Mouse (Mus musculus) c-Kit-positive CD71-negative TER-119-negative erythroid progenitor cells, embryonic 14.5 days (primary cell): ENCODE data around the gene Usp9x.

Source experiments
- DNase-seq: peaks from one replicate; pipeline ENCODE4 v3.0.0-alpha.2; 2013; ENCODE audit warnings: low read depth

The Usp9x gene

DNA sequence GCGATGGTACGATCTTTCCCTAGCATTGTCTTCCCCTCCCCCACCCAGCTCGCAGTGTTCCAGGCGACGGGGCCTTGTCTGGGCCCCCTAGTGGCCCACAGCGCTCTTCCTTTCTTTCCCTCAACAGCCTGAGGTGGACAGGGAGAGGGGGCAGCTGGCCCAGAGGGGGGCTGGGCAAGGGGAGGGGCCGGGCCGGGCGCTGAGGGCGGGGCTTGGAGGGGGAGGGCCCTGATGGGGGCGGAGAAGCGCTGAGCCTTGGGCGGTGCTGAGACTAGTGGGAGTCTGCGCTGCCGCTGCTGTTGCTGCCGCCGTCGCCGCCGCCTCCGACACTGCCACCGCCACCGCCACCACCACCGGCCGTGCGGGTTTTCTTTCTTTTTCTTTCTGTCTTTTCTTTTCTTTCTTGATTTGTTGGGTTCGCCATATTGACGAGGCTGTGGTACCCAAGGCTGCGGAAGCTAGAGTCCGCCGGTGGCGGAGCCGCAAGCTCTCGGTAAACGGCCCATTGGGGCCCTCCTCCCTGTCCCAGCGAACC, at the start of gene Usp9x:
Usp9x (plus strand) TSS at position 258 of the 535 bp plus-strand sequence.
- DNase-seq = peak; percentile 72

DNA sequence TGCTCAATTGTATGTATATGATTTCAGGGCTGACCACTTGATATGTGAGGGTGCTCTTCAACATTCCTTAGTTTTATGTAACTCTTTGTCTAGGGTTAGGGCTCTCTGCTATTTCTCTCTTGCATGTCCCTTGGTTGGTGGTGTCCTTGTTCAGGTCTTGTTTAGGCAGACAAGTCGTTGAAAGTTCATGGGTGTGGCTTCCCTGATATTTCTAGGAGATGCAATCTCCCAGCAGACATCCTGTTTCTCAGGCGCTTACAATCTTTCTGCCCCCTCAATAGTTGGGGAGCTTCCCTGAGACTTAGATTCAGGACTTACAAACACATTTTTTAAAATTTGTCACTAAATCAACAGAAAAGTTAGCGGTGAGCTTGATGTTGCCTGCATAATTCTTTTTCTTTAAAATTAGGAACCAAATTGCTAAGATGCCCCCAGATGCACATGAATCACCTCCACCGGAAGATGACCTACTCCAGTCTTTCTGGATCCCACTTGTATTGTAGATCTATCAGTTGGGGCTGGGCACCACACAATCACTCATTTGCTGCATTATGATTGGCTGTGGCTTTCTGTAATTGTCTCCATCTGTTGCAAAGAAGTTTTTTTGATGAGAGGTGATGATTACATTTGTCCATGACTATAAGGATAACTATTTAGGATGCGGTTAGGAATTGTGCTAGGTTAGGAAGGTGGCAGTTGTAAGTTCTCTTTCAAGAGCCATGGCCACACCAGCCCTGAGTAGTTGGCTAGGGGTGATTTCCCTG, 48.6 kb upstream of the Usp9x start:
- DNase-seq = no peak

DNA sequence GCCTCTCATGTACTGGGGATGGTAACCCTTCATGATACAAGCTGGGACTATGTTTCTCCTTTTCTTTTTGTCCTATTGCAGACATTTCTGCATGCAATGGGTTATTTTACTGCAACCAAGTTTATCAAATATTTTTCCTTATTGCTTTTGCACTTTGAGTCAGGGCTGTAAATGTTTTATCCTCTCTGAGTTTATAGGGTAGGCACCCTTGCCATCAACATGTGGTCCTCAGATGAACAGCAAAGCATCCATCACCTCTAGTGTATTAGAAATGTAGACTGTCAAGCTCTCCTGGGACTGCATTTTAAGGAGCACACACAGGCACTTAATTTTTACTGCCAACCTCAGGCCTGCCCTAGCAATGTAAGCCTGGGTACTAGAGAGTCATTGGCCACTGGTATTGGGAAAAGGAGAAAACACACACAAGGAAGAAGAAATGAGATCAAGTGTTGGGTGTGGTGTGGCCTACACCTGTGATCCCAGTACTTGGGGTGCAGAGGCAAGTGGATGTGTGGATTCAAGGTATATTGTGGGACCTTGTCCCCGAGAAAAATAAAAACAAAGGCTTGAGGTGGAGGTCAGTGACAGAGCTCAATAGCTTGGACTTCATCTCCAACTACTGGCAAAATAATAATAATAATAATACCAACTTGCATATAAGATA, 46.6 kb upstream of the Usp9x start:
- DNase-seq = no peak

DNA sequence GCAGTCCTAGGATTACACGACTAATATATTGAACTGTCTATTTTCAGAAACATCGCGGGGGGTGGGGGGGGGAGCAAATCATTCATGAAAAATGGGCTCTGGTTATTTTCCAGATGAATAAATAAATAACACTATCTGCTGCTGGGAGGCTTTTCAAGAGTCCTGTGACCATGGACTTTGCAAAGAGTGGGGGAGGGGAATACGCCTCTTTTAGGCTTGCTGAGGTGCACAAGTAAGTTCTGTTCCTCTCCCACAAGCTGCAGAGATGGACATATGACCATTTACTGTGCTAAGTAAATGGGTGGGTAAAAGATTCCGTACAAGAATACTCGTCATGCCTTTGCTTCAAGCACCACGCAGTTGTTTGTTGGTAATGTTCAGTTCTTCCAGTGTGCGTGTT, 46.0 kb upstream of the Usp9x start:
- no peak for DNase-seq

DNA sequence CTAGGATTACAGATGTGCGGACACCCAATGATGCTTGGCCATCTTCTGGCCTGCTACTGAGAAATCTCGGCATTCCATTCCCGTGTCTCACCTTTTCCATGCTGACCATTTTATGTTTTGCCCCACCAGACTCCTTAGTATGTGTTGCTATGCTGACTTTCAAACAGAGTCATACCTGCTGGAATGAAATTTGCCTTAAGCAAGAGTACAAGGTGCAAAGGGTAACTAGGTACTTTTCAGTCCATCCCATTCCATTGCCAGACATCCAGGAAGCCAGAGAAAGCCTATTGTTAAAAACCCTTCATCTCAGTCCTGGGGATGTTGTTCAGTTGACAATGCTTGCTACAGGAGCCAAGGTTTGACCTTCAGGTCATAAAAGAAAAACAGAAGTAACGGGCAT, 43.1 kb upstream of the Usp9x start:
- no peak for DNase-seq

DNA sequence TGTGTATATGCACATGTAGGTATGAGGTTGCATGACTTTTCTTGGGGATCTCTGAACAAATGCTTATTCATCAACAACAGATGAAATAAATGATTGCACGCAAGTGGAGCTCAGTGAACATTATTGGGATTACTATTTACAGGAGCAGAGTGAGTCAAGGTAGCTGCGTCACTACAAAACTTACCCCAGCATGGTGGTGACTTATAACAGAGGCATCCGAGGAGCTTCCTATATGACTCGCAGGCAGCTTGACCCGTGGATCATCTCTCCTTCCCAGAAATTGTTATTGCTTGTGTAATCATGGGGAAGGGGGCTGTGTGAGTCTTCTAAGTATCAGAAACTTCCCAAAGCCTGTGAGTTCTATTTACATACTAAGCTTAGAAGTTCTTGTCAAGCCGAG, 41.3 kb upstream of the Usp9x start:
- no peak for DNase-seq

DNA sequence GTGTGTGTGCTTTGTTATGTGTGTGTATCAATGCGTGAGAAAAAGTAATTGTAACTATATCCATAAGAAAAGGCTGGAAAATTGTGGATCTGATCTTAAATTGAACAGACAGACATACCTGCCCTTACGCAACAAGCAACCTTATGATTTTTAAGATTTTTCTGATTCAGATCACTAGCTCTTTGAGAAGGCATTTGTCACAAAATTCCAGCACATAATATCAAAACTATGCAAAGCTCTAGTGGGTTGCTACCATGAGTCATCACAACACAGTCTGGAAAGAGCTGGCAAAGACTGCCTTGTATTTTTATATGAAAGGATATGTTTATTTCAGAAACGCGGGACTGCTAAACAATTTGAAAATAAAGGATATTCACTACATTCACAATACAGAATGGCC, 34.2 kb upstream of the Usp9x start:
- DNase-seq = no peak

DNA sequence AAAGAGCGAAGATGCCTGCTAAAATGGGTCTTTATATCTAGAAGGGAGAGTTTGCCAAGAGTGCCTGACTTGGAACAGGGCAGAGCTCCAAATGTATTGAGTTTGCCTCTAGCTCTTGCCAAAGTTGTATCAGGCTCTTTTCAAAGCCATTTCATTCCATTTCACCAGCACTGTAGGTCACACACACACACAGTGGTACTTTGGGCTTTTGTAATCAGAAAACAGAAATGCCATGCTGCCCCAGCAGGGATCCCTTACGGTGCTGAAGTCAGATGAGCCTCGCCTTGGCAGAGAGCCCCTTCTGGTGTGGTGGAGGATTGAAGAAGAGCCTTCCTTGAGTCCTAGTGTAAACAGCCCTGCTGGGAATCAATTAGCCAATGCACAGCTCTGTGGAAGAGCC, 32.1 kb upstream of the Usp9x start:
- DNase-seq = no peak

DNA sequence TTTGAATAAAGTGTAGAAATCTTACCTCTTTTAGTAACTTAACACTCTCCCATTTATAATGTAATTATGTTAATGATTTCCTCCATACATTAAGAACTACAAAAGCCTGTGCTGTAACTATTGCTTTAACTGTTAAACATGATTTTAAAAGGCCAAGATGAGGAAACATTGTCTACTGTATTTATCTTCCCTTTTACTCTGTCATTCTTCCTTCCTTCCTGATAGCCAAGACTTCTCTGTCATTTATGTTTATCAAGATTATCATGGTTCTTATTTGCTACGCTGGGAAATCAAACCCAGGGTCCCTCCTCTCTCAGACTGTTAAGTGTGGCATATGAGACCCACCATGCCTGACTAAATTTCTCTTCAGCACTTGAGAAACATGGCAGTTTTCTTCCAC, 30.9 kb upstream of the Usp9x start:
- no peak for DNase-seq

DNA sequence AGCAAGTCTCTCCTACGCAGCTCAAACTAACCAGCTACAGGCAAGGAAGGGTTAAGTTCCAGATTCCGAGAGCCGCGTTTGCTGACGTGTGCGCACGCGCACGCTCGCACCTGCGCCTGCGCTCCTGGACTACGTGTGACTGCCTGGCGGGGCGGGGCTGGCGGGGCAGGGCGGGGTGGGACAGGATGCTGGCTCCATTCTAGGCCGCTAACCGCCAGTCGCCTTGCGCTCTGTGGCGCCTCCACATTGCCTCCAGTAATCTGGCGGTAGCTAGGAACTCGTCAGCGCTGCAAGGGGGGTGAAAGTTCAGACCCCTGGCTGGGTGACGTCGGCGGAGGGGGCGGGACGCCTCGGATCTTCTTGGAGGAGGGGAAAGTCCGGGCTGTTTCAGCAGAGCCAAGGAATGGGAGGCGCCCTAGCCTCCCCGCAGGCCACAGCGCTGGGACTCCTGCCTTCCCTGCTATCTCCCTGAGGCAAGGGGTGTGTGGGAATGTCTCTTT, 29.6 kb upstream of the Usp9x start:
- DNase-seq = peak; percentile 81

DNA sequence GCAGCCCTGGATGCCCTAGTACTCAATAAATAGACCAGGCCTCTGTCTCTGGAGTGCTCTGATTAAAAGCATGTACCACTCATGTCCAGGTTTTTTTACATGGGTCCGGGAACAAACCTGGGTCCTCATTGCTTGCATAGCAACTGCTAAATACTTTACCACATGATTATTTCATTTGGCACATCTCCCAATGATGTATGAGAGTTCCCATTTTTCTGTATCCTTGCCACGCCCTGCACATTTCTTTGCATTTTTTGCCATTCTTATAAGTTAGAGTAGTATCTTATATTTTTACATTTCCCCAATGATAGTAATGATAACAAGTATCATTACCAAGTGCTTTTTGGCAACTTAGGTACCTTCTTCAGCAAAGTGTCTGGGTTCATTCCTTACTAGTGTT, 27.5 kb upstream of the Usp9x start:
- no peak for DNase-seq

DNA sequence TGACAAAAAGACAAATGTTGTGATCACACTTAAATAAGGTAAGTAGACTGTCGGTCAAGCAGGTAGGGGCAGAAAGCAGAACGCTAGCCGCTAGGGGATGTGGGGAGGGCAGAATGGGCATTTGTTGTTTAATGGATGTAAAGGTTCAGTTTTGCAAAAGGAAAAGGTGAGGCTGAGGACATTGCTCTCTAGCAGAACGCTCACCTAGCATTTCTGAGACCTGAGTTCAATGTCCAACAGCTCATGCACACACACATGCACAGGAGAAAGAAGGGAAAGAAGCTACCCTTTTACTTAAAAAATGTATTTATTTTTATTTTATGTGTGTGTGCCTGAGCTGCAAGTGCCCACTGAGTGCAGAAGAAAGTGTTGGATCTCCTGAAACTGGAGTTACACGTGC, 26.6 kb upstream of the Usp9x start:
- no peak for DNase-seq

DNA sequence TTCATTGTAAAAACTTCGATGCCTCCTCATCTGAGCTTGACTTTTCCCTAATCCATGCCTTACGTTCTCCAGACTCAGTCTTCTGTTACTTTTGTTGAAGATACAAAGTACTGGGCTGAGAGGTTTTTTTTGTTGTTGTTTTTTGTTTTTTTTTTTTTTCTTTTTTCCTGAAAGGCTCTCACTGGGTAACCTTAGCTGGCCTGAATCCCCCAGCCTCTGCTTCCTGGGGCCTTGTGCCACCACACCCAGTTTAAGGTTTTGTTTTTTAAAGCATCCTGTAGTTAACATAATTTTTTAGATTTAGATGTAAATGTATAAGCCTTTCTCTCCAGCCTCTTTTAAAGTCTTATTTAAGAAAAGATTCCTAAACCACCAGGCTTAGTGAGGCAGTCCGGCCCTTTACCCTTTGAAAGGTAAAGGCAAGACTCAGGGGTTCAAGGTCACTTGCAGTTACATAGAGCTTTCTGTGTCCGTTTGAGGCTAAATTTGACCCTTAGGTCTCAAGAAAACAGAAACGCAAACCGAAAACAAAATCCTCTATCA, 24.3 kb upstream of the Usp9x start:
- no peak for DNase-seq

DNA sequence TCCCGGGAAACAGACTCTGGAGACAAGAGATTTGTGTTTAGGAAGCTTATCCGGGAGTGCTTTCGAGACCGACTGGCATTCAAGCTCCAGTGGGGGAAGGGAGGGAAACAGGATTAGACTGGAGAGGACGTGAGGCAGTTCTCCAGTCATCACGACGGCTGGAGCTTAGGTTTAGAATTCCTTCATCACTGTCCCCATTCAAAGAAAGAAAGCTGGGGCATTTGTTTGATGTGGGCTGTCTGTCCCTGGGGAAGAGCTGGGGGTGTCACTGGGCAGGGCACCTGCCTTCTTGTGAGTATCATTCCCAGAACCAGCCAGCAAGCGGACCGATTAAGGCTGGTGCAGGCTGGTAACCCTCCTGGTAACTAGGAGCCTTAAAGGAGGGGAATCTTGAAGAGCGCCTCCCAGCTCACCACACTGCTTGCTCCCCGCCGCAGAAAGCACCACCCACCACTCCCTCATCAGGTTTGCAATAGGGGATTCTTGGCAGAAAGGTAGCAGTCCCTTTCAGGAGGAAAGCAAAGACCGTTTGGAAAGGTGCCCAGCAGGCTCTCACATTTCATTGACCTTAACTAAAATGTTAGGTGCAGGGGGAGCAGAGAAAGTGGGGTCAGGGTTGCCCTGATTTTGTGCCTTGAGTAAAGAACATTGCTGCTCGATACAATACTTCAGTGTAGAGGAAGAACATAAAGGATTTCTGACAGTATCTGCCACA, 23.5 kb upstream of the Usp9x start:
- DNase-seq = no peak

DNA sequence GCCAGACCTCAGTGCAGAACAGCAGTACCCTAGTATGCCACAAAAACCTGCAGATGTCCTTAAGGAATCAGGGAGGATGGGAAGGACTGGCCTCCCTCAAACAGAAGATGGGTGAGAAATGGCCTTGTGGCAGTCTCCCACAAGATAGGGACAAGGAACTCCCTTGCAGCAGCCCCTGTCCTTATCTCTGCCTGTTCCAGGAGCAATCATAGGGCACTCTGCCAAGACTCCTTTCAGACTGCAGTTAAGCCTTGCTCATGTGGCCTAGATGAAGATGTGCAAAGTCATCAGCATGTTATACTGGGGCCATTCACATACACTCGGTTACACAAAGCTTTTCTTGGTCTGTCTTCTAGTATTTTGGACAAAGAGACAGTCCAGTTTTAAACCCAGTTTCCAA, 16.7 kb upstream of the Usp9x start:
- DNase-seq = no peak

DNA sequence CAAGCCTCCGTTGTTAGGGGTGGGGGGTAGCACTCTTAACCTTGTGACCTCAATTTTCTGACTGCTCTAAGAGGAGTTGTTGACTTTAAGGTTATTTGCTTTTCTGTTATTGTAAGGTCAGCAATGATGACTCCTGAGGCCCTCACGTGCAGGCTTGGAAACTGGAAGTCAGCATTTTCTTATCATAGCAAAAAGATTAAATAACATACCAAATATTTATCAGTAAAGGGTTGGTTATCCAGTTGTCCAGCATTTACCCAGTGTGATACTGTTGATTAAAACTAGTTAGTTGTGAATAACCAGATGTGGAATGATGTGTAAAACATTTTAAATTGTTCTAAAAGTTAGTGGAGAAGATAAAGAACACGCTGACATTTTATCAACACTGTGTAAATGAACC, 9.3 kb upstream of the Usp9x start:
- no peak for DNase-seq

DNA sequence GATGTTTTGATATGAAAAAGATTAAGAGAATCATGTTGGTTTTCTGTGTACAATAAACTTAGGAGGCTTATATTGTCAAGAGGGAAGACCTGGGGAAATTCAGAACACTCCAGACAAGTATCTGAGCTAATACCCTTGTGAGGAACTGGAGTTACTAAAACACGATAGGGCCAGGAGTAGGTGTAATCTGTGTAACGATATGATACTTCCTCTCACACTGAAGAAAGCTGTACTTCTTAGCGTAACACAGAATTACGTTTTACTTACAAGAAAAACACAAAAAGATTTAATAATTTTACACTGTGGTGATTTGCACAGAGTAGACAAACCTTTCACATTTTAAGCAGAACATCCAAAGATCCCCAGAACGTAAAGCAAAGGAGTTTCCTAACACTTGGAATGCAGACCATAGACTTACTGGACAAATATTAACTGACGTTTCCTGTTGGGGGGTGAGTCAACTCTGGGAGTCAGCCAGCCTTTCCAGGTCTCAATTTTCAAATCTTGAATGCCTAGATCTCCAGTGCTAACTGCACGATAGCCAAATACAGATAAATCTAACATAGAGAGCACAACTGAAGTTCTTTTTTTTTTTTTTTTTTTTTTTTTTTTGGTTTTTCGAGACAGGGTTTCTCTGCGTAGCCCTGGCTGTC, 6.9 kb upstream of the Usp9x start:
- no peak for DNase-seq

DNA sequence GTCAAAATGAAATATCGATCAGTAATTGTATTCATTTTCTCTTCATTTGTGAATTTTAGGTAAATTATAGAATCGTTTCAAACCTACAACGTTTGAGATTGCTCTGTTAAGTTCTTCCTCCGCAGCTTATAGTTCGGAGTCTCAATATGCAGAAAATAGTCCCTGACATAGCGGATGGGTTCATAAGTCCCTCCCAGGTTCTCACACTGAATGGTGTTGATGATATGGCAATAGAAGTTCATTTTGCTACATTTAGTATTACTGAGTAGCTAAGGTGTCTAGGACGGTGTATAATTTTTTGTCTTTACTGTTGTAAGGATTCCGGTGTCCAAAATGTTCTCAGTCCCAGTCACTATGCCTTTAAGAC, 1.1 kb upstream of the Usp9x start:
- no peak for DNase-seq

DNA sequence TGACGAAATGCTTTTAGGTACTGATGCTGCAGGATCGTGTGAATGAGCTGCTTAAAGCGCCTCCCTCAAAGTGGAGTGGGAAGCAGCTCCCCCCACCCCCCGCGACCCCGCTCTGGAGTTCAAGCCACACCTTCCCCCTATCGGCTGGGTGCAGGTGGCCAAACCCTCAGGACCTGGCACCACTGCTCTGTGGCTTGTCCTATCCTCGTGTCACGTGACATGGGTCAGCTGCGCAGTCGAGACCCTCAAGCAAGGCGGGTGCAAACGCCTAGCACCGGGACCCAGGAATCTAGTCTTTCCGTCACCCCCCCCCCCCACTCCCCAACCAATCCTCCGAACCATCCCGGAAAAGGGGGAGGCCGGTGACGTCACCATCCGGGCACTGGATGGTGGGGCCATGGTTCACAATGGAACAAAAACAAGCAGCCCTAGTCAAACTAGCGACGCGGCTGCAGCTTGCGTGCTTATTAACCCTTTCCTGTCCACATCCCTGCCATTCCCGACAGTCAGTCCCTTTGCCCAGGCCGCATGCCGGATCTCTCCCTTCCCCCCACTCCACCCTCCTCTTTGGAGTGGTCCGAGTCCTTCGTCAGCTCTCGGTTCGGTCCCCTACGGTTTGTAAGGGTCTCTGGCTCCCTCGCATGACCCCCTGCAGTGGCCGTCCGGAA, 591 bp upstream of the Usp9x start:
- peak; percentile 60 for DNase-seq

DNA sequence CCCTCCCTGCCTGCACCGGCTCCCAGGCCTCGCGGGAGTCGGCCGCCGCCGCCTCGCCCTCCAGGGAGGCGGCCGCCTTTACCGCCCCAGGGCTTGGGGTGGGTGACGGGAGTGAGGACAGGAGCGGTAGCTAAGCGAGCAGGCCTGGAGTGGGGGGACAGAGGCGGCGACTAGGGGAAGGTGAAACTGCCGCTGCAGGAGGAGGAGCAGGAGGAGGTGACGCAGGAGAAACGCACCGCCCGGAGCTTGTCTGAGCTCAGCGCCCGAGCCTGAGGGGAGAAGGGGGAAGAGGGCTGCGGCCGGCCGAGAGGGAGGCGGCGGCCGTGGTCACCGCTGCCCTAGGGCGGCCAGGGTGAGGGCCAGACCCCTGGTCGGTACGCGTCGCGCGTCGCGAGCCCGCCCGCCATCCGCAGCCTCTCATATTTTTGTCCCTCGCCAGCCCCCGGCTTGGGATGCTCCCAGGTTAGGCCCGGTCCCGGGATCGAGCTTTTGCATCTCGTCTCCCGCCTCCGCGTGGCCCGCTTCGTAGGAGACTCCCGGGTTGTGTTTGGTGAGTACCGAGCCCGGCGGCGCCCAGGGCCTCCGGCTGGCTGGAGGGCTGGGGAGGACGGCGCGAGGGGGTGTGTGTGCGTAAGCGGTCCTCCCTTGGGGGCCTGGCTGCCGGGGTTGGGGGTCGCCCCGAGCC, 620 bp downstream of the Usp9x start:
- peak; percentile 23 for DNase-seq

DNA sequence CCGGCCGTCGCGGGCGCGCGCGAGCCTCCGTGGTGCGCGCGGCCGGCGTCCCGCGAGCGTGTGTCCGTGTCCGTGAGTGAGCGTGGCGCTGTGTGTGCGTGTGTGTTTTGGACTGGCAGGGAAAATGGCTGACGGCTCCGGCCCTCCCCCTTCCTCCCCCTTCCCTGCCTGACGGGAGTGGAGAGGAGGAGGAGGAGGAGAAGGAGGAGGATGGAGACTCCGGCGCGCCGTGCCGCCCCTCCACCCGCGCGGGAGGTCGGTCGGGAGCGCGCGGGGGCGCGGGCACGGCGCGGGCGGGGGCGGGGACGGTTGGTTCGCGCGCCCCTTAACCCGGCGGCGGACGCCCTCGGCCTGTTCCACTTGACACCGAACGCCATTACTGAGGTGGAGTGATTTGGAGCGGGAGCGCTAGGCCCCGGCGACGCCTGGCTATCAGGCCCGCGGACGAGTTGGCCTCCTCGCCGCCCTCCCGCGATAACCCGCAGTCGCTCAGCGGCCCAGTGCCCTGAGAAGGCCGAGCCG, 1.2 kb downstream of the Usp9x start:
- DNase-seq = no peak
